Mouse (Mus musculus) stomach, postnatal 0 days (tissue): ENCODE measurements around the gene Gm28374.

Source experiments
- CTCF ChIP-seq: IDR thresholded peaks from 2 replicates; pipeline ENCODE4 v1.5.1; 2016; ENCODE audit warnings: antibody characterized with exemption, low read depth, mild to moderate bottlenecking, moderate library complexity
- EP300 ChIP-seq: optimal IDR thresholded peaks from 2 replicates; pipeline ENCODE3; 2016; ENCODE audit warnings: antibody characterized with exemption

DNA sequence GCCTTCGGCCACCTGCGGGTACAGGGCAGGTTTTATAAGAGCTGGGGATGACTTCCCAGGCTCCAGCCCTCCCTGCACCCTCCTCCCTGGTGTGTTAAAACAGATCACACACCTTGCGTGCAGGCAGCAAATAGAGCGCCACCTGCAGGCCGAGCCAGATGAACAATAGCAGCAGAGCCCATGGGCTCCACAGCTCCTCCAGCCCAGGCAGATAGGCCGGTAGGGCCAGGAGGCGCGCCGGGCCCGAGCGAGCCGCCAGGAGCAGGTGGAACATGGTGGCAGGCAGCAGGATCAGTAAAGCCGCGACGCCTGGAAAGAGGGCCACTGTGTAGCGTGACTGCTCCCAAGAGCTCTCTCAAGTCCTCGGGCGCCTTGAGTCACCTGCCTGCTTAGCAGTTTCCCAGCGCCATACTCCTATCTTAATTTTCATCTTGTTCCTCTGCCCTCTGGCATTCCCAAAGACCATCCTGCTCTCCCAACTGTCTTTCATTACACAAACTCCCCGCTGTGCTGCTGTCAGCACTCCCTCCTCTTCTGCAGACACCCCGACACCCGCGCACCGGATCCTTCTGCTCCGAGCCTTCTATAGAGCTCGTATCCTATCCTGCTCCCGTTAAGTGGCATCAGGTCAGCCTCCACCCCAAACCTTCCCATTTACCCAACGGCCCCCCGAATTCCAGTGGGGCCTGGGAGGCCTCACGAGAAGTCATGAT lies 14.9 kb downstream of the Gm28374 start:
- TF ChIP-seq CTCF (peak; percentile 86), EP300 (no peak)
